Mouse (Mus musculus) kidney, adult 2 months (tissue): ENCODE results near the gene Inf2. TPM values are rescaled to one million over a fixed set of nuclear protein-coding genes. Genes with fewer than 3 reads are reported as not detected.

Experiments
- DNase-seq: peaks from one replicate; pipeline ENCODE4 v3.0.0; 2021
- H3K27ac ChIP-seq: fragments of 200-500 bp; 2 replicates; pipeline ENCODE4 v1.5.1; 2012; ENCODE audit warnings: low read depth, low read length, control low read depth, inconsistent platforms; ENCODE audit not compliant: insufficient read depth
- H3K27me3 ChIP-seq: fragments of 200-500 bp; replicated peaks from 2 replicates; pipeline ENCODE4 v1.6.1; 2012; ENCODE audit warnings: mild to moderate bottlenecking, moderate library complexity, low read length, inconsistent platforms; ENCODE audit not compliant: control insufficient read depth, insufficient read depth
- H3K36me3 ChIP-seq: fragments of 200-500 bp; 2 replicates; pipeline ENCODE4 v1.6.1; 2012; ENCODE audit warnings: mild to moderate bottlenecking, moderate library complexity, low read length, inconsistent platforms; ENCODE audit not compliant: control insufficient read depth, insufficient read depth
- H3K4me1 ChIP-seq: fragments of 200-500 bp; 2 replicates; pipeline ENCODE4 v1.6.1; 2011; ENCODE audit warnings: low read length; ENCODE audit not compliant: control insufficient read depth, insufficient read depth
- H3K4me3 ChIP-seq: fragments of 200-500 bp; 2 replicates; pipeline ENCODE4 v1.5.1; 2011; ENCODE audit warnings: mild to moderate bottlenecking, low read depth, low read length, control low read depth; ENCODE audit not compliant: insufficient read depth
- CTCF ChIP-seq: fragments of 200-500 bp; conservative IDR thresholded peaks from 2 replicates; pipeline ENCODE4 v1.5.1; 2011; ENCODE audit warnings: low read depth, mild to moderate bottlenecking, control low read depth, low read length, moderate library complexity, mixed read lengths; ENCODE audit not compliant: insufficient read depth, insufficient read length
- POLR2A ChIP-seq: fragments of 200-500 bp; IDR thresholded peaks from one replicate; pipeline ENCODE4 v1.6.1; 2011; ENCODE audit warnings: low read depth, low read length, control low read depth
- WGBS: fragments of 180-500 bp; shearing (Covaris S2); methylation state at CpG from one replicate; pipeline ENCODE4 v1.1.7; 2018; 5-methylcytosine and 5-hydroxymethylcytosine counted together
- polyA plus RNA-seq: library from polyadenylated mRNA; depleted of rRNA; stranded (reverse); fragments of >200 nt; gene quantifications from 2 replicates; pipeline ENCODE4 v1.2.3, GENCODE M21; 2012; rRNA removed

Gene Inf2
- polyA plus RNA-seq, 1 experiment, result 9.6 TPM

DNA sequence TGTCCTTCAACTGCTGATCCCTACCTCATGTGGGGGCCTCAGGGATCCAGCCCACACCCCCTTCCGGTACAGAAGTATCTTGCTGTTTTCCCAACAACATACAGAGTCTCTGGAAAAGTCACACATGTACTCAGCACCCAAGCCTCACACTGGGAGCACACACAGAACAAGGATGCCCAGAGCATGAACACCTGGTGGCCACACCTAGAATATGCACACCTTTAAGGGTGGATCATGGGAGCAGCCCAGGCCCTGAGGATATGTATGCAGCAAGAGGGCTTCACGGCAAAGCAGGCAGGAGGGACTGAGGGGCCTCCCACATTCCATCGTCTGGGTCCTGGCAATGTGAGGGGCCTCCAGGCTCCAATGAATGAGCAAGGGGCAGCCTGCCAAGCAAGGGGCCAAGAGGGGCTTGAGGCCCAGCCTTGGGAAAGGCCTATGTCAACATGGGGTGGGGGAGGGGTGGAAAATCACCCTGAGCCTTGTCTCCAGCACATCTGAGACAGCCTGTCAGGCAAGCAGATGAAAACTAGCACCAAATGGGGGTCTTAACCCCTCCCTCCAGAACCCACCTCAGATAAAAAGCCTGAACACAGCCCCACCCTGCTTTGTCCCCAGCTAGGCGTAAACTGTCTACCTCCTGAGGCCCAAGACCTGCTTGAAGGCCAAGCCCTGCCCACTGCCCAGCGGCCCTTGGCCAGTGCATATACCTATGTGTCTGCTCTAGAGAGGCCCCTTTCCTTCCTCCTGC, 72.2 kb downstream of the Inf2 start:
- Histone ChIP-seq H3K27ac (no peak overlapping the region), H3K4me1 (no peaks in the 10 kb centered on the region), H3K4me3 (no peak overlapping the region), H3K27me3 (no peaks in the 10 kb centered on the region), H3K36me3 (no peaks in the 10 kb centered on the region)
- TF ChIP-seq POLR2A, result no peak
- no peak for TF ChIP-seq CTCF
- no peak for DNase-seq
- WGBS, result 54% methylated on average over 5 of the region's 5 CpGs

DNA sequence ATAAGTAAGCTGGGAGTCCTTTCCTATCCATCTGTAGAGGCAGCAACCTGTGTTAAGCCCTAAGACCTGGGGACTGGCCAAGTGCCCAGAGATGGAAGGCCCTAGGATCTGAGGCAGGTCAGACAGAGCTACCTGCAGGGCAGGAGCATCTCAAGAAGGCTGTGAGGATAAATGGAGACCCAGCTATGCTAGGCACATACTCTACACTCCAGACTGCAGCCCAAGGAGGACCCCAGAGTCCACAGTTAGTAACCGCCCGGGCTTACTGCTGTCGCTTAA, 72.7 kb downstream of the Inf2 start:
- Histone ChIP-seq H3K4me1 (no peaks in the 10 kb centered on the region), H3K27me3 (no peaks in the 10 kb centered on the region), H3K4me3 (no peak overlapping the region), H3K27ac (no peak overlapping the region), H3K36me3 (no peaks in the 10 kb centered on the region)
- DNase-seq, result no peak
- WGBS, result 84% methylated on average over 3 of the region's 3 CpGs
- no peak for TF ChIP-seq POLR2A
- no peak for TF ChIP-seq CTCF

DNA sequence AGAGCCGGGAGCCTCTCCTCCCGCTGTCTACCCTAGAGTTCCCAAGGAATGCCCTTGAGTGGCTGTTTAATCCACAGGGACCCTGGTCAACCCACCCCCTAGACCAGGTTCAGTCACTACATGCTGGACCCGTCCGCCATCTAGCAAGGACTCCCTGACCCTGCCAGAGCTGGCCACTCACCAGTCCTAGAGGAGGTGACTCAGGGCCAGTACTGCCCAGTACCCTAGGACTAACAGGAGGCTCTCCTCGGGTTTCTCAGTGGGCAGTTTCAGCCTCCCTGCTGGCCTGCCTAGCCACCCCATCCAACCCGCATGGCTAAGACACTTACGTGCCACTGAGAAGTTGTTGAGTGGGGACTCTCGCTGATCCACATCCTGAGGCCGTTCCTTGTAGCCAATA, 73.3 kb downstream of the Inf2 start:
- no peak for TF ChIP-seq POLR2A
- TF ChIP-seq CTCF, result no peak
- 75% methylated on average over 9 of the region's 9 CpGs for WGBS
- no peak for DNase-seq
- Histone ChIP-seq H3K4me1 (no peaks in the 10 kb centered on the region), H3K27ac (no peak overlapping the region), H3K27me3 (no peaks in the 10 kb centered on the region), H3K4me3 (no peak overlapping the region), H3K36me3 (no peaks in the 10 kb centered on the region)

DNA sequence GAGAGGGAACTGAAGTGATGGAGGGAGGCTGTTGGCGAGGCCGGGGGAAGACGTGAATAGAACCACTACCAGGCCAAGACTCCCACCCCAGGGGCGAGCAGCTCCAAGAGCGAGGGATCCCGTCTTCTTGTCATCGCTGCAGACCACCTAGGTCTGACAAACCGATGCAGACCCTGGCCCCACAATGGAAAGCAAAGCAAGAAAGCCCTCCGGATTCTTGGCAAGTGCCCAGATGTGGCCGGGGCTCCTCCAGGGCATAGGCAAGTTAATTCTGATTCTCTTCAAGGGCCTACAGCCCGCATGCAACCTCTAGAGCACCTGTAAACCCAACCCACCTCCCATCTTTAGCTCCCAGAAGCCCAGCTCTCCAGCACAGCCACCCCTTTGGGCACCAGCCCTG, 74.7 kb downstream of the Inf2 start:
- no peak for DNase-seq
- Histone ChIP-seq H3K36me3 (no peaks in the 10 kb centered on the region), H3K4me1 (no peaks in the 10 kb centered on the region; the same call in 1 of the 2 replicates), H3K27ac (no peak overlapping the region), H3K4me3 (no peak overlapping the region), H3K27me3 (no peaks in the 10 kb centered on the region)
- TF ChIP-seq CTCF (no peak), POLR2A (no peak)
- 88% methylated on average over 11 of the region's 11 CpGs for WGBS

DNA sequence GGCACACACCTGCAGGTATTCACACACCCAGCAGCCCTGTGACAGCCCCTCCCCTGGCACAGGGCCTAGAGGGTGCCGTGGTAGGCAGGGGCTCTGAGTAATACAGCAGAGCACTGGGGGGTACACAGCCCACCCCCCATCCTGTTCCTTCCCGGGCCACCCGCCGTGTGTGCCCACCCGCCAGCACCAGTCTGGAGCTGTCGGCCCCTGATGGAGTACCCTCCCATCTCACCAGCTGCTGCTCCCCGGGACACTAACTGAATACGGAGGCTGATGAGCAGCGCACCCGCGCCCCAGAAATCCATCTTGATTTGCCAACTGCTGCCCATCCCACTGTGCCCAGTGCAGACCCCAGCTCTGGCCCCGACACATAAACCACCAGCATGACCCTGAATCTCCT, 75.1 kb downstream of the Inf2 start:
- no peak overlapping the region for H3K4me3 ChIP-seq
- WGBS, result 92% methylated on average over 12 of the region's 12 CpGs
- no peaks in the 10 kb centered on the region; the same call in 1 of the 2 replicates for H3K4me1 ChIP-seq
- H3K27ac ChIP-seq, result no peak overlapping the region
- H3K27me3 ChIP-seq, result no peaks in the 10 kb centered on the region
- TF ChIP-seq CTCF (no peak), POLR2A (no peak)
- no peaks in the 10 kb centered on the region for H3K36me3 ChIP-seq
- no peak for DNase-seq

DNA sequence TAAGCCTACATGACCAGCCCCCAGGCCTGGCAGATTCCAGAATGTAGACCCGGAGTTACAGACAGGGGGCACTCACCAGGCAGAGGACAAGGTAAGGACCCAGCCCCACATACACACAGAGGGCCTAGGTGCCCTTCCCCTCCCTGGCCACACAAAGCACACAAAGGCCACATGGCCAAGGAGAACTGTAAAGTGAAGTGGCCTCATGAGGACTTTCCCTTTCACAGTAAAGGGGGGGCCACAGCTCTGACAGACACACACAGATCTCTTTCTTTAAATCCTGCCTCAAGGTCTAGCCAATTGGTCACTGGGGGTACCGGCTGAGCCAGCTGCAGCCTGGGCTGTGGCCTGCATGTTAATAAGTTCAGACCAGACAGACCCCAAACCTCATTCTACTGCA, 75.5 kb downstream of the Inf2 start:
- TF ChIP-seq POLR2A (no peak), CTCF (no peak)
- DNase-seq, result no peak
- Histone ChIP-seq H3K4me3 (no peak overlapping the region), H3K36me3 (no peaks in the 10 kb centered on the region), H3K4me1 (no peaks in the 10 kb centered on the region; the same call in 1 of the 2 replicates), H3K27ac (no peak overlapping the region), H3K27me3 (no peaks in the 10 kb centered on the region)
- WGBS, result 55% methylated on average over 2 of the region's 2 CpGs

DNA sequence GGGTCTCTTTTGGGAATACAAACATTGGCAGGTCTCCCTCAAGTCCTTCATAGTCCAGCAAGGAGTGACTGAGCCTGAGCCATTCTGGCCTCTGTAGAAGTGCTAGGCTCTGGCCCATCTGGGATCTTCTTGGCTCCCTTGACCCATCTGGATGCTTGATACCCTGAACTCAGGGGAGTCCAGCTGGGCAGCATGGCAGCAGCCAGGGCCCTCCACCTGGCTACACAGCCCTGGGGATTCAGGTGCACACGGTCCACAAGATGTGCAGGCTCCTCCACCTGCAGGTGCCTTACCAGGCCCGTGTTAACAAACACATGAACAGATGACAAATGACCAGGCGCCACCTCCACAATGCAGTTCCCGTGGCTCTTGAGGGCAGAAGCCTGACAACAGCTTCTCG, 76.1 kb downstream of the Inf2 start:
- H3K36me3 ChIP-seq, result no peaks in the 10 kb centered on the region
- TF ChIP-seq POLR2A, result no peak
- no peak for TF ChIP-seq CTCF
- no peaks in the 10 kb centered on the region for H3K27me3 ChIP-seq
- DNase-seq, result no peak
- H3K4me3 ChIP-seq, result no peak overlapping the region
- WGBS, result 67% methylated on average over 5 of the region's 5 CpGs
- no peak overlapping the region for H3K27ac ChIP-seq
- H3K4me1 ChIP-seq, result no peaks in the 10 kb centered on the region; the same call in 1 of the 2 replicates

Other genes starting within 250 kb of the Inf2 start
- gene A530016L24Rik, start 99.3 kb upstream of the Inf2 start, polyA plus RNA-seq, result 11.4 and 16.2 TPM in 2 replicates
- gene Tmem179, start 72.0 kb upstream of the Inf2 start, polyA plus RNA-seq, result 0.45 and 1.0 TPM in 2 replicates
- gene Adssl1, start 31.3 kb downstream of the Inf2 start, polyA plus RNA-seq, result 8.1 and 10.4 TPM in 2 replicates
- gene Siva1, start 55.9 kb downstream of the Inf2 start, polyA plus RNA-seq, result 27.7 and 27.8 TPM in 2 replicates
- 85.3 and 90.6 TPM in 2 replicates for gene Akt1, start 86.1 kb downstream of the Inf2 start, polyA plus RNA-seq
- gene Zbtb42, start 90.0 kb downstream of the Inf2 start, polyA plus RNA-seq, result 10.7 and 12.1 TPM in 2 replicates
- gene Cep170b, start 131.7 kb downstream of the Inf2 start, polyA plus RNA-seq, result 63.4 and 75.3 TPM in 2 replicates
- gene Pld4, start 171.9 kb downstream of the Inf2 start, polyA plus RNA-seq, result 19.6 and 23.7 TPM in 2 replicates
- gene Ahnak2, start 213.9 kb downstream of the Inf2 start, polyA plus RNA-seq, result 0.70 and 0.99 TPM in 2 replicates
- gene Clba1, start 220.2 kb downstream of the Inf2 start, polyA plus RNA-seq, result 19.1 and 22.5 TPM in 2 replicates
- gene Cdca4, start 240.6 kb downstream of the Inf2 start, polyA plus RNA-seq, result 10.3 and 10.6 TPM in 2 replicates